Comparison of ENCODE assay signal across 9 mouse cellular contexts in the genomic region with DNA sequence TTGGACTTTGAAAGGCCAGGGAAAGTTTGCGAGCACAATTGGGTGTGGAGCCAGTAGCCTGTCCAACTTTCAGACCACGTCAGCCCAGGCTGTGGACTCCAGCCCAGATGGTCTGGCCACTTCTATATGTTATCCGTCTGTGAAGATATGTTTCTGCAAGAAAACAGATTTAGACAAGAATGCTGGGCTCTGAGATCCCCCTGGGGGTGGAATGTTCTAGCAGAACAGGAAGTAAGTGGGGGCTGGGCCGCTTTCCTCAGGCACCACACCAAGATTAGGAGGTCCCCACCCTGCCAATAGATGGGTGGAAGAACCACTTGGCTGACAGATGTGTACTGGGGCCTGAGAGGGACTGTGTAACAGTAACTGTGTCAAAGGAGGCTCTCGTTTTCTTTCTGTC. TPM values are rescaled to one million over a fixed set of nuclear protein-coding genes. Genes with fewer than 3 reads are reported as not detected.
A peak's percentile ranks its signal among the peaks of the same experiment; 100 is the strongest.
DNase-seq lines count a peak whose midpoint lies in the region; ATAC-seq and TF ChIP-seq lines count a peak whose summit lies in the region.
"Had no signal": no experiment of that assay in that cellular context is flagged by ENCODE, and none has a peak within 500 bp of the region (broad histone marks: within the 10 kb centered on the region; RNA-seq: fewer than 3 reads in every experiment).

No protein-coding gene starts in this region.

- 0 out of 2 replicates have a peak, but pooled peaks have one; percentile 20 for TF ChIP-seq EP300 in liver, postnatal 0 days (IDR thresholded peaks at IDR 0.05; ENCODE audit: low read depth)

- H3K4me2 ChIP-seq in liver, postnatal 0 days (ENCODE audit: low read depth, low read length) = no peak overlapping the region
- H3K4me2 ChIP-seq in liver, embryonic 11.5 days = no peak overlapping the region
- no peak overlapping the region for H3K4me2 ChIP-seq in heart, embryonic 11.5 days
- H3K4me2 ChIP-seq in forebrain, postnatal 0 days (ENCODE audit: low read depth) = no peak overlapping the region

- no peaks in the 10 kb centered on the region for H3K4me1 ChIP-seq in liver, postnatal 0 days (ENCODE audit: insufficient read depth)
- H3K4me1 ChIP-seq in liver, embryonic 11.5 days (replicated peaks; ENCODE audit: control insufficient read depth, insufficient read depth, low read length) = peaks cover 4% of the 10 kb centered on the region; the same call in 1 of the 2 replicates
- no peaks in the 10 kb centered on the region for H3K4me1 ChIP-seq in heart, embryonic 11.5 days (ENCODE audit: control insufficient read depth, insufficient read depth, low read length)
- H3K4me1 ChIP-seq in limb, embryonic 10.5 days = peaks cover 19% of the 10 kb centered on the region
- H3K4me1 ChIP-seq in forebrain, postnatal 0 days (ENCODE audit: insufficient read depth) = no peaks in the 10 kb centered on the region

- no peak for DNase-seq in liver, postnatal 0 days
- DNase-seq in liver, embryonic 11.5 days (ENCODE audit: low spot score) = no peak
- DNase-seq in limb, embryonic 10.5 days (ENCODE audit: low spot score) = no peak
- peak; percentile 43 for DNase-seq in yolk sac, embryonic 10.5 days (ENCODE audit: low spot score)
- no peak for DNase-seq in thymus, postnatal 36 days
- no peak for DNase-seq in forebrain, postnatal 0 days
- DNase-seq in spleen, postnatal 4 days (ENCODE audit: low spot score in 2 of 2) = no peak
- DNase-seq: thymus, adult 18-20 months had no signal

- TF ChIP-seq CTCF in liver, postnatal 0 days (IDR thresholded peaks at IDR 0.05; ENCODE audit: low read depth) = no peak
- TF ChIP-seq CTCF in forebrain, postnatal 0 days (IDR thresholded peaks at IDR 0.05; ENCODE audit: low read depth) = no peak

- H3K4me3 ChIP-seq in liver, postnatal 0 days (ENCODE audit: low read depth, low read length) = no peak overlapping the region
- no peak overlapping the region for H3K4me3 ChIP-seq in liver, embryonic 11.5 days (ENCODE audit: low read depth, low read length)
- no peak overlapping the region for H3K4me3 ChIP-seq in heart, embryonic 11.5 days (ENCODE audit: low read depth, low read length)
- H3K4me3 ChIP-seq in limb, embryonic 10.5 days = no peak overlapping the region
- H3K4me3 ChIP-seq in forebrain, postnatal 0 days (ENCODE audit: low read depth, low read length) = no peak overlapping the region

- ATAC-seq in liver, postnatal 0 days = no peak
- ATAC-seq in liver, embryonic 11.5 days (replicated peaks; ENCODE audit: low FRiP score) = no peak
- ATAC-seq in heart, embryonic 11.5 days (replicated peaks; ENCODE audit: insufficient number of reproducible peaks, low FRiP score, low TSS enrichment) = no peak
- ATAC-seq in forebrain, postnatal 0 days = no peak

- no peaks in the 10 kb centered on the region for H3K9me3 ChIP-seq in liver, postnatal 0 days (ENCODE audit: low read length)
- H3K9me3 ChIP-seq in liver, embryonic 11.5 days (ENCODE audit: control insufficient read depth, low read length) = no peaks in the 10 kb centered on the region
- no peaks in the 10 kb centered on the region for H3K9me3 ChIP-seq in heart, embryonic 11.5 days (replicated peaks; ENCODE audit: control insufficient read depth, low read length)
- H3K9me3 ChIP-seq in limb, embryonic 10.5 days (replicated peaks) = no peaks in the 10 kb centered on the region
- no peaks in the 10 kb centered on the region for H3K9me3 ChIP-seq in forebrain, postnatal 0 days (ENCODE audit: low read length)

- H3K27ac ChIP-seq in liver, postnatal 0 days (ENCODE audit: low read depth) = 0 out of 2 replicates have a peak overlapping the region, but pooled peaks have one; percentile 29
- no peak overlapping the region for H3K27ac ChIP-seq in liver, embryonic 11.5 days (ENCODE audit: low read depth, low read length)
- H3K27ac ChIP-seq in heart, embryonic 11.5 days (ENCODE audit: low read depth, low read length) = 0 out of 2 replicates have a peak overlapping the region, but pooled peaks have one; percentile 42
- peak overlapping the region; percentile 7; the same call in 1 of the 2 replicates for H3K27ac ChIP-seq in limb, embryonic 10.5 days
- H3K27ac ChIP-seq in forebrain, postnatal 0 days (ENCODE audit: low read depth, low read length) = no peak overlapping the region

- no peak overlapping the region for H3K9ac ChIP-seq in liver, postnatal 0 days (replicated peaks)
- no peak overlapping the region for H3K9ac ChIP-seq in liver, embryonic 11.5 days (ENCODE audit: low read depth, low read length)
- no peak overlapping the region for H3K9ac ChIP-seq in heart, embryonic 11.5 days (ENCODE audit: low read depth, low read length)
- no peak overlapping the region for H3K9ac ChIP-seq in forebrain, postnatal 0 days

- 46% methylated on average over 5 of the region's 5 CpGs for WGBS in liver, postnatal 0 days (ENCODE audit: insufficient replicate concordance)
- 38% methylated on average over 5 of the region's 5 CpGs for WGBS in liver, embryonic 11.5 days
- 38% methylated on average over 5 of the region's 5 CpGs for WGBS in heart, embryonic 11.5 days (ENCODE audit: insufficient replicate concordance)
- WGBS in limb, embryonic 10.5 days = 79% methylated on average over 5 of the region's 5 CpGs
- WGBS in forebrain, postnatal 0 days = 77% methylated on average over 5 of the region's 5 CpGs

- H3K36me3 ChIP-seq in liver, postnatal 0 days (replicated peaks; ENCODE audit: insufficient read depth, low read length) = no peaks in the 10 kb centered on the region
- H3K36me3 ChIP-seq in liver, embryonic 11.5 days (ENCODE audit: control insufficient read depth, insufficient read depth, low read length) = no peaks in the 10 kb centered on the region
- H3K36me3 ChIP-seq in heart, embryonic 11.5 days (ENCODE audit: control insufficient read depth, insufficient read depth, low read length) = no peaks in the 10 kb centered on the region
- H3K36me3 ChIP-seq in limb, embryonic 10.5 days = no peaks in the 10 kb centered on the region
- H3K36me3 ChIP-seq in forebrain, postnatal 0 days (ENCODE audit: insufficient read depth) = no peaks in the 10 kb centered on the region

- no peaks in the 10 kb centered on the region for H3K27me3 ChIP-seq in liver, postnatal 0 days (ENCODE audit: insufficient read depth, low read length)
- H3K27me3 ChIP-seq in liver, embryonic 11.5 days (replicated peaks; ENCODE audit: control insufficient read depth, insufficient read depth, low read length) = no peaks in the 10 kb centered on the region
- no peaks in the 10 kb centered on the region for H3K27me3 ChIP-seq in heart, embryonic 11.5 days (ENCODE audit: control insufficient read depth, insufficient read depth, low read length)
- no peaks in the 10 kb centered on the region for H3K27me3 ChIP-seq in limb, embryonic 10.5 days (ENCODE audit: low read depth, poor library complexity, severe bottlenecking)
- H3K27me3 ChIP-seq in forebrain, postnatal 0 days (ENCODE audit: insufficient read depth, low read length) = no peaks in the 10 kb centered on the region

RNA-seq across cellular contexts. Expression of gene Col5a1, which starts 37.8 kb away (rescaled TPM):
- polyA plus RNA-seq in liver, postnatal 0 days (2015; fragmentation: Nextera tagmentation; extraction: Ambion mirVana) = 9.5 and 10.9 TPM in 2 replicates
- polyA plus RNA-seq in liver, embryonic 11.5 days (2014; fragmentation: Nextera tagmentation; extraction: Ambion mirVana) = 23.3 and 27.9 TPM in 2 replicates
- 38.7 and 38.8 TPM in 2 replicates for polyA plus RNA-seq in heart, embryonic 11.5 days (2014; fragmentation: Nextera tagmentation; extraction: Ambion mirVana)
- polyA plus RNA-seq in limb, embryonic 10.5 days (2016; fragmentation: Nextera tagmentation; extraction: Ambion mirVana) = 13.5 and 21.4 TPM in 2 replicates
- total RNA-seq in forebrain, postnatal 0 days (2014; rRNA removed) = 9.0 and 23.6 TPM in 2 replicates
- polyA plus RNA-seq in forebrain, postnatal 0 days (2015; fragmentation: Nextera tagmentation; extraction: Ambion mirVana) = 3.4 and 4.8 TPM in 2 replicates

Comparison
In these comparisons a context has a peak if more than half of its experiments do, and no peak if none do; other contexts are left out.
1. H3K27ac ChIP-seq: peak in liver, postnatal 0 days (single experiment), heart, embryonic 11.5 days (single experiment) and limb, embryonic 10.5 days (single experiment); none in liver, embryonic 11.5 days (single experiment) and forebrain, postnatal 0 days (single experiment).